Mouse (Mus musculus): ENCODE results near the gene Fopnl.

The Fopnl gene

DNA sequence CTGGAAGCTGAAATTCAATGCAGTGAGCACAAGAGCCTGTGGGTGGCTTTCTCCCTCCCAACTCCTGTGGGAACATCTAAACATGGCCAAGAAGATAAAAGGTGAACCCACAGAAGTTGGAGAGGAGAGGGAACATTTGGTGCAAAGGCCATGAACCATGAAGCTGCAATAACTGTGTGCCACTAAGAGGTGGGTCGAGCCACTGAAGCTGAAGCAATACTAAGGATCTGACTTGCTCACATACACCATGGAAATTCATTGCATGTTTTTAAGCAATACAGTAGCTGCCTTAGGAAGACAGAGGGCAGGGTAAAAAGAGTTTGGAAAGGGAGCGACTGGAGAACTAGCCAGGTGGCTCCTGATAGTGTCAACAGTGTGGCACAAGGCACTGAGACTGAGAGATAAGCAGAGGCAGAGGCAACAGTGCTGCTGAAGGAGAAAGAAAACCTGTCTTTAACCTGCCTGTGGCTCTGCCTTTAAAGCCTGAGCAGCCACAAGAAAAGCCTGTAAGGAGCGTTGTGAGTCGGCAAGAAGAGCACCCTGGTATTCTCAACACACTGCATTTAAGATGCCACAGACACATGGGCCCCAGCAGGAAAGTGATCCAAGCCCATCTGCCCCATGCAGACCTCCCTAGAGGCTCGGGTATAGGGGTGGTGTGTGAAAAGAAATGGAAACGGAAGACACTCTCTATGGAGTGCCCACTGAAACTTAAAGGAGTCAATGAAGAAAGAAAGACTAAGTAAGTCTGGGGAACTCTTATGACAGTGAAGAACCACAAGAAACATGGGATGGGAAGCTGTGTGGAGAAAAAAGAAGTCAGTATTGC, 8.7 kb downstream of the Fopnl start:
- DNase-seq (ENCODE audit: extremely low read depth, low read depth, low spot score) = peak; percentile 11

DNA sequence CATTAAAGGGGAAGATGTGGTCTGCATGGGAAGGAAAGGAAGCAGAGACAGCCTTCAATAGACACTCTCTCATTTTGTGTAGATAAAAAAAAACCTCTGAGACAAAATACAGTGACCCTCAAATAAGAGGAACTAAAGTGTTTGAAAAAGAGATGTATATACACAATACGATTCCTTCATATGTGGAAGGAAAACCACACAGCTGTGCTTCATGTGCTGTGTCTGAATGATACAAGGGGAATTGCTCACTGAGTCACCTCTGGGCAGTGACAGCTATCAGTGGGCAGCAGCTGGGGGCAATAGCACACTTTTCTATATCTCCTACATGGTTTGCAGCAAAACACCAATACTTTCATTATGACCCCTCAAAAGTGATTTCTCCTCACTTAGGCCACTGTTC, 9.8 kb downstream of the Fopnl start:
- DNase-seq (ENCODE audit: extremely low read depth, low read depth, low spot score) = no peak

DNA sequence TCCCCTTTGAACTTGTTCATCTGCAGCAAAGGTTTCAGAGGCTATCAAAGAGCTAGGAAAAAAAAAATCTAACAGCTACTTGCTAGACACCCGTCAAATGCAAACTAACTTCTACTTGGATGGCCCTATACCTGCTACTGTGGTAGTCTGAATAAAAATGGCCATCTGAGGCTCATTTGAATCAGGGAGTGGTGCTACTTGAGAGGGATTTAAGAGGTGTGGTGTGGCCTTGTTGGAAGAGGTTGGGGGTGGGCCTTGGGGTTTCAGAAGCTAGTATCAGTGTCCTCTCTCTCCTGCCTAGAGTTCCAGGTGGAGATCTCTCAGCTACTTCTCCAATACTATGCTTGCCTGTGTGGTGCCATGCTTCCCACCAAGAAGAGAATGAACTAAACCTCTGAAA, 10.8 kb downstream of the Fopnl start:
- no peak for DNase-seq (ENCODE audit: extremely low read depth, low read depth, low spot score)

DNA sequence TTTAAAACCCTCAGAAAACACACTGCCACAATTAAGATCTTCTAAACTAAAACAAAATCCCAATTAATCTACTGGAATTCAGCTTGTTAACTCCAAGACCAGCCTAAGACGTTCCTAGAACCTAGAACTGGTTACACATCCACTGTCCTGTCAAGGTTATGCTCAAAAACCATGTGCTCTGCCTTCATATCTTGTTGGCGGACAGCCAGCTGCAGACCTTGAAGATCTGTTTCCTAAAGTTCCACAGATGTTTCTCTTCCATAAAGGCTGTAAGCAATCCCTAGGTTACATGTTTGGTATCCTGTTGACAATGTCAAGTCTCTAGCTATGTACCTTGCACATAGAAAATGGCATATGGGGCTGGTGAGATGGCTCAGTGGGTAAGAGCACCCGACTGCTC, 12.4 kb downstream of the Fopnl start:
- no peak for DNase-seq (ENCODE audit: extremely low read depth, low read depth, low spot score)

DNA sequence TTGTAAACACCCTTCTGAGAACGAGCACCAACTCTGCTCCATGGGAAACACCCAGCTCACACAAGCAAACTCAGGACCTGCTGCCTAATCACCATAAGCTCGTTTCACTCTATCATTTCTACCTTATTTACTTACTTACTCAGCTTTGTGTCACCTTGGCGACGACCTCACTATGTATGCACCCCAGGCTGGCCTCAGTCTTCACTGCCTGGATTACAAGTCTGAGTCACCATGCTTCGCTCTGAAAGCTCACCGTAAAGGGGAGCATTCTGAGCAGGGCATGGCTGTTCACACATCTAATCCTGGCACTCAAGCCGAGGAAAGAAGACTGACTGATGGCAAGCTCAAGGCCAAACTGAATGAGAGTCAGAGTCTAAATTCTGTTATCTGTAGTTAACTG, 13.5 kb downstream of the Fopnl start:
- DNase-seq (ENCODE audit: extremely low read depth, low read depth, low spot score) = no peak

DNA sequence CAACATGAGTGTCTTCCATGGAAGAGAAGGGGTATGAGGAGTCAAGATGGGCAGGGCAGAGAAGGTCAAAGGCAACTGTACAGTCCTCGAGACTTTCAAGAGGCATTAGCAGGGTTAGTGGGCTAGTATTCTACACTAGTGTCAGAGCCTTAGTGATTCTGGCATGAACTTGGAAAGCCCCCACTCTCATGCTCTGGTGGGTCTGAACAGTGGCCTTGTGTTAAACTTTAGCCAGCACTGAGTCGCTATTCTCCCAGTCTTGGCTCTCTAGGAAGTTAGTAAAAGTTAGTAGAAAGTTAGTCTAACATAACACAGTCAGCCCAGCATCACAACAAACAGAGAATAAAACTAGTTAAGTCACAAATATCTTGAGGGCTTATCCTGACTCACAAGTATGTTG, 14.1 kb downstream of the Fopnl start:
- DNase-seq (ENCODE audit: extremely low read depth, low read depth, low spot score) = no peak

DNA sequence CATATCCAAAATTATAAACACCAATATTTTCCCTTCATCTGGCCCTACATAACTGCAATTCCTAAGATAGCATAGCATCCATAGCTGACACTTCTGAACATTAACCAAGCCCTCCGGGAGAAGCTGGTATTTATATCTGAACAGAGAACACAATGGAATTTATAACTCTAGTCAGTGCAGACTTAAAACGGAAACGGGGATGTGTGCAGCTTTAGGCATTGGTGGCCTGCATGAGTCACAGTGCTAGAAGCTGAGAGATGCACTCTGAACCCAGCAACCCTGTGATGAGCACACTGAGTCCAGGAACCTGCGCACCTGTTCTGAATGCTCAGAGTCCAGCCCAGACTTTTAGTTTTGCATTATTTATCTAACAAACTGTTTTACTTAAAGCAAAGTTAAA, 18.7 kb downstream of the Fopnl start:
- DNase-seq (ENCODE audit: extremely low read depth, low read depth, low spot score) = no peak

DNA sequence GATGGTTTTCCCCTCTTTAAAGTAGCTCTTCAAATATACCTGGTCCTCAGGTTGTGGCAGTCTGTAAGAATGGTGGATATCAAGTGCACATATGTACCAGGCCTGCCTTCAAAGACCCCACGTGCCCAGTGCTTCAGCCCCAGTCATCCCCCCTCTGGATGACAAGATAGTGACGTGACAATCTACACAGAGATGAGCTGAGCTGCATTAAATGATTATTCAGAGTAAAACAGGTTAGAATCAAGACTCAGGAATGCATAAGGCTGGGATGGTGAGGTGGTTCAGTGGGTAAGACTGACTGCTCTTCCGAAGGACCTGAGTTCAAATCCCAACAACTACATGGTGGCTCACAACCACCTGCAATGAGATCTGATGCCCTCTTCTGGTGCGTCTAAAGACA, 19.5 kb downstream of the Fopnl start:
- DNase-seq (ENCODE audit: extremely low read depth, low read depth, low spot score) = no peak

DNA sequence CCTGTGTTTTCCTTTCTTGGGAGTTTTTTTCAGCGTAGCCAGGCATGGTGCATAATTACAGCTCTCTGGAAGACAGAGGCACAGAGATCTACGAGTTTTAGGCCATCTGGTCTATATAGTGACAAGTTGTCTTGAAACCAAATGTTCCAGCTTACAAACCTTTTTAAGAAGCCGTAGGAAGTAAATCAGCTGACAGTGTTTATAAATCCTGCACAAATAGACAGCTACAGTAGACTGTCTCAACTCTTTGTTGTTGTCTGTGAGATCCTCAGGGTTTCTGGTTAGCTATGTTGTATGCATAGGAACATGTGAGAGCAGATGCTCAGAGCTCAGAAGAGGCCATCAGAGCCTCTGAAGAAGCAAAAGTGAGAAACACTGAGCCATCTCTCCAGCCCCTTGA, 20.1 kb downstream of the Fopnl start:
- DNase-seq (ENCODE audit: extremely low read depth, low read depth, low spot score) = no peak

DNA sequence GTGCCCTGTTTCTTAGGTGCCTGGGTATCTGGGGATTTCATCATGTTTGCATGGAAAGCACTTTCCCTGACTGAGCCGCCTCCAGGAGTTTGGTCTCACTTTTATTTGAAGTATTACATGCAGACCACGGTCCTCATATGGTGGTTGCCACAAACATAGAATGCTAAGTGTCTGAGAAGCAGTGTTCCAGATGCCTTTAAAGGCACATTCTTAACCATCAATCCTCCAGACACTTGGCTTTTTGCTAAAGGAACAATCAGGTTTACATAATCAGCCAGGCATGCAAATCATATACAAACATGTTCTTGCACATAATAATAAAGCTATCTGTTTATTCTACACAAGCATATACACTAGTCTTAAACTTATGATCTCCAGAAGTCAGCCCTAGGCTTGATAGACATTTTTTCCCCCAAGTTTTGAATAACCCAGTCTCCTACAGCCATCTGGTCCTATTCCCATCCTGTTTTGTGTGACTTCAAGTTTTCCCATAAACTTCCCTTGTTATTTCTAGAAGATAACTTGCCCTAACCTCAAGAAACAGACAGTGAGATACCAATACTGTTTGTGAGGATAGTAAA, 20.6 kb downstream of the Fopnl start:
- DNase-seq (ENCODE audit: extremely low read depth, low read depth, low spot score) = no peak

DNA sequence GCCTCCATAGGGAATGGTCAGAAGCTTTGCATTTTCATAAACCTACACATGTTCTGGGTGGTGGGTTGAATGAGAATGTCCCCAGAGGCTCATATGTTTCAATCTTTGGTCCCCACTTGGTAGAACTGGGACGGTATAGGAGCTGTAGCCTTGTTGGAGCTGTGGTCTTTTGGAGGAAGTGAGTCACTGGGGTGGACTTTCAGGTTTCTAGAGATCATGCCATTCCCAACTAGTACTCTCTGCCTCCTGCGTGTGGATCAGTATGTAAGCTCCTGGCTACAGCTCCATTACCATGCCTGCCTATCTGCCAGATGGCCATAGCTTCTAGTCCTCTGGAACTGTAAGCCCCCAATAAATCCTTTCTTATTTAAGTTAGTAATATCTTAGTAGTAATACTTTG, 21.9 kb downstream of the Fopnl start:
- no peak for DNase-seq (ENCODE audit: extremely low read depth, low read depth, low spot score)

DNA sequence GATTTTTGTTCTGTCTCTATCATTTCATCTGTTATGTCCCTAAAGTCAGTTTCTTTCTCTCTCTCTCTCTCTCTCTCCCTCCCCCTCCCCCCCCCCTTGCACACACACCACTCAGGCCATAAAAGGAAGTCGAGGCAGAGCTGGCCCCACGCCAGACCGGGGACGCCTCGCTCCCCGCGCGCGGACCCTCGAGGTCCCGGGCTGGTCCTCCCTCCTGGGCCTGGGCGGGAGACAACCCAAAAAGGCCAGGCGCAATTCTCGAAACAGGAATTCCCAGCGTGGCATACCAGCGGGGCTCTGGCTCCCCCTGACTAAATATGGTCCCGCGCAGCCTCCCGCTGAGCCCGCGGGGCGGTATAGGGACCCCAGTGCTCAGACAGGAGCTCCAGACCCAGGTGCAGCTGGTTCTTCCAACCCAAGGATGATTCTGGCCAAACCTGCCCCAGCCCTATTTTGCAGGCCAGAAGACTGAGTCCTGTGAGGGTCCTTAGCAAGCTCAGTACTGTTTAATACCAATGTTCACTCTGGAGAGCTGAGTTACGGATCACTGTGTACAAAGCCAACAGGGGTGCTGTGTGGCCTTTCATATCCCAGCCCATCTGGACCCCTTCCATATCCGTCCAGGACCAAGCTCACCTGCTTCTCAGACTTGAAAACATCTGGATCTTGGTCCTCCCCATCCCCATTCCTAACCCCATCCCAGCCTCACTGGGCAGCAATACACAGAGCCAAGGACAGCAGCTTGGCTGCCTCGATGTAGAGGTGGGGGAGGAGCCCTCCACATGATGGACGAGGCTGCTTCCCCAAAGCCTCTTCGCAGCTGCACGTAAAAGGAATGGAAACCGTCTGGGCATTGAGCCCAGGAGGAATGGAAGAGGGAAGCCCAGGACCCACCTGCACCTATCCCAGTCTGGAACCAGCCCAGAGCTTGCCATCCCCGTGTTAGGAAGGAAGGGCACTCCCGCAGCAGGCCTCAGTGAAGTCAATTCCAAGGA, 24.7 kb downstream of the Fopnl start:
- no peak for DNase-seq (ENCODE audit: extremely low read depth, low read depth, low spot score)

DNA sequence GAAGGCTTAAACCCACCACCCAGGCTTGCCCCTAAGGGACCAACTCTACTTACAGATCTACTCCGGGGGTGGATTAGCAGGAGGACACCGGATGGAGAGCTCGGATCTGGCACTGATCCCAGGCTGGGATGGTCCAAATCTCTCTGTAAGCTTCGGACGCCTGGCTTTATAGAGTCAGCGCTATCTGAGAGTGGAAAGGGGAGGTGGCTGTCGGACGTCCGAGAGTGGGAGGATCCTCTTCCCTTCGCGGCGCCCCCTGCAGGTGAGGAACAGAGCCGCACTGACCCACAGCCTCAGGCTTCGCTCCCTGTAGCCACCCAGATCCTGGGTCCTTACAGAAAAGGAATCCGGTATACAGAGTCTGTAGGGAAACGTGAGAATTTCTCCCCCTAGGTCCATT, 26.0 kb downstream of the Fopnl start, which contains the start of gene Myh11:
Myh11 (minus strand) TSS at position 150 of the 400 bp plus-strand sequence.
- DNase-seq (ENCODE audit: extremely low read depth, low read depth, low spot score) = no peak

DNA sequence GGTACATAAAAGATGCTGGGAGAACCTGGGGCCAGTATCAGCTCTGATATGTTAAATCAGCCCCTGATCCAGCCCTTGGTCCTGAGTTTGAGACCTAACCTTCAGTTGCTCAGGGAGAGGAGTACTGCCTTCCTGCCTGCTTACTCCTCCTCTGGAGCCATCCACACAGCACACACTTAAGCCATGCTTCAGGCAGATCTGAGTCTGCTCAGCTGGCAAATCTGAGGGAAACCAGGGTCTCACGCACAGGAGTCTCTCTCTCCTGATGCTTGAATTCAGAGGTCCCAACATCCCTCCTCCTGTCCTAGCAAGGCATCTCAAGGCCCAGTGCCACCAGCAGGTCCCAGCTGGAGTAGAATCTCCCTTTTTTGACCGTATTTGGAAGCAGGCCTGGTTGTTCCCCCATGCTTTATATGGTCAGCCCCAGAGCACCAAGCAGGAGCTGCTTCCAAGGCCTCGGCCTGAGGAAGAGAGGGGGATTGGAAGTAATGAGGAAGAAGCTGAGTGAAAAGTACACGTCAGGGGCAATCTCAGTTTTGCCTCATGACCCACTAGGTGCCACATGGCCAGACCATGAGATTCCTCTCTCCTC, 44.7 kb downstream of the Fopnl start:
- DNase-seq (ENCODE audit: extremely low read depth, low read depth, low spot score) = no peak

DNA sequence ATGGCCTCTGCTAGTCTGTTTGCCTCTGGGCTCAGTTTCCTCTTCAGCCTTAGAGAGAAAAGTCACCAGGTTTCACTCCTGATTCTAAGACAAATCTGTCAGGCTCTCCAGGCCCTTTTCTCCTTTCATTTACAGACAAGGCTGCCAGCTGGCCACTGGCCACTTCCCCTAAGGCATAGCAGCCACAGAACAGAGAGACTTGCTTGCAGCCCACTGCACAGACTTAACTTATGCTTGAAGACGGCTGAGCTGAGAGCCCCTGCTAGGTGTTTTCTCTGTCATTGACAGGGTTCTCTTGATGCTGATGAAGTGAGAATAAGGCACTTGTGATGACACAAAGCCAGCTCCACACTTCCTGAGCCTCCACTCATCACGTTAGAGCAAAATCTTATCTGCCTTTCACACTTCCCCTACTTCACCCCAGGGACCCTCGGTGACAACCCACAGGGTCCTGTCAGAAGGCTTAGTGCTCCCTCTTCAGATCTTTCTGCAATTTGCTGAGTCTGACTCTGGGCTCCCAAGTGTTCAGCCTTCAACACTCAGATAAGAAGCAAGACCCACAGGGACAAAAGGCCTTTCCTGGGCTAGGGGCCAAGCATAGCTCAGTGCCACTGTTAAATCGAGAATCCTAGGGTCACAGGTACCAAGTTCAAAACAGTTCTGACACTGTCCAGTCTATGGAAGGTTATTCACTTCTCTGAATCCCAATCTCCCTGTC, 51.8 kb downstream of the Fopnl start:
- DNase-seq (ENCODE audit: extremely low read depth, low read depth, low spot score) = no peak

DNA sequence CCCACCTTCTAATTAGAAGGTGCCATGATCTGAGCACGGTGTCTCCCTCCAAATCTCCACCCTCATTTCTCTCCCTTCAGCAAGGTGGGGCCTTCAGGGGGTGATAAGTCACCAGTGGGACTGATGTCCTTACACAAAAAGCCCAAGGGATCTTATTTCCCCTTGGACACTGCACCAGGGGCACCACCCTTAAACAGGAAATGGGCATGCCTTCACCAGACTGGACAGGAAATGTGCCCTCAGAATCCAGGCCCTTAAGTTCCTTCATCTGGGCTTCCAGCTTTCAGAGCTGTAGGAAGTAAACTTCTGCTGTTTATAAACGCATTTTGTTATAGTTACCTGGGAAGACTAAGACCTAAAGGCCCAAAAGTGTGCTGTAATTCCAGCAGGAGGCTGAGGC, 52.7 kb downstream of the Fopnl start:
- DNase-seq (ENCODE audit: extremely low read depth, low read depth, low spot score) = no peak

DNA sequence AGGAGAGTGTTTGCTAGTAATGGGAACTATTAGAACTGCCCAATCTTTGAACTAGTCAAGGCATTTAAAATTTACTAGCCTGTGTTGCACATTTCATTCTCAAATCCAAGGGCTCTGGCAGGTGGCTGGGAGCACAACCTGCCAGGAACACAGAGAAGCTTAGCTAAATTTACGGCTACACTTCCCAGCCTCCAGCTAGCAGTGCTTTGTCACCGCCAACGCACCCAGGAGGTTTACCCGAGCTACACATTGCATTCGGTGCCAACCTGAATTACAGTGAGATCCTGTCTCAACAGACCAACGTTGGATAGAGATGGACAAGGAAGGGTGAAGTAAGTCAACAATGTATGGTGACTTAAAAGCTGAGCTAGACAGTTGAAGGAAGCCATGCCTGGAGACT, 54.0 kb downstream of the Fopnl start:
- peak; percentile 78 for DNase-seq (ENCODE audit: extremely low read depth, low read depth, low spot score)

DNA sequence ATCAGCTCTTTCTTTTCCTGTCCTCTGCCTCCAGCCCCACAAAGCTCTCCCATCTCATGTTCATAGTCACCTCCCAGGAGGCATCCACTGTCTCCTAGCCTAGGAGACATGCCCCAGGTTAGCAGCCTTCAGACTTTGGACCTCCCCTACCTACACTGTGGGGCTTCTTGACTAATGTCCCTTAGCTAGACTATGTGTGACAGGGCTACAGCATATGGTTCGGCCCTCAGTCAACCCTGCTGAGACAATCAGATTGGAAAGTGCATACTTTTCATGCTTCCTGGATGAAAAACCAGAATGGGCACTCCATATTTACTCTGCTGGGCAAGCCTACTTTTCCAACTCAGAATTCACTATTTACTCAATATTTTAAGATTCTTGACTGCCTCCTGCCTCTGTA, 54.8 kb downstream of the Fopnl start:
- DNase-seq (ENCODE audit: extremely low read depth, low read depth, low spot score) = no peak

DNA sequence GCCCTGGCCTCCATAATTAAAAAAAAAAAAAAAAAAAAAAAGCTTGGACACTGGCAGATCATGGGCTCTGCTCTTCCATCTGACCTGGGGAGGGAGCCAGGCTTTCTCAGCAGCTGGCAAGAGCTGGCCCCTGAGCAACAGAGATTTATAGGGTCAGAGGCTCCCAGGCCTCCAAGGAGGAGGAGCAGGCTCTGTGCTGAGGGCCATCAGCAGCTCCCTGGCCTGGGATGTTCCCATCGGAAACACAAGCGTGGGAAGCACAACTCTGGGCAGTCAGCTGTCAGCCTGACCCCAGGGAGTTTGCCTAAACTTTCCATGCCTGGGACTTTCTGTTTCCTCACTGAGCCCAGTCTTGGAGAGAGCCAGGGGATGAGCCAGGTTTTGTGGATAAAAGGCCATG, 58.3 kb downstream of the Fopnl start:
- no peak for DNase-seq (ENCODE audit: extremely low read depth, low read depth, low spot score)

DNA sequence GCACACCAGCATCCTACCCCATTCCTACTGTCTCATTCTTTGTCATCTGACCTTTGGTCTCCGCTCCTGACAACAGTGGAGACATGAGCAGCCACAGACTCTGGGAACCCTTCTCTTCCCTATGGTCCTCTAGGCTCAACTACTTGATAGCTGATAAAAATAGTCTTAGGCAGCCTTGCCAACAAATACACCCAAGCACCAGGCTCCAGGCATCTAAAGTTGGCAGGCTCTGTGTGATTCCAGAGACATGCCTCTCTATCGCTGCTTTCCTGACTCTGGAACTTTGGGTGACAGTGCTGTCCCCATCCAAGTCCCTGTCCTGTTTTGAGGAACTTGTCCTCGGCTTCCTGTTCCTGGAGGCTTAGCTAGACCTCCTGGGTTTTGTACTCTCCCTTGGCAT, 63.6 kb downstream of the Fopnl start:
- DNase-seq (ENCODE audit: extremely low read depth, low read depth, low spot score) = no peak

DNA sequence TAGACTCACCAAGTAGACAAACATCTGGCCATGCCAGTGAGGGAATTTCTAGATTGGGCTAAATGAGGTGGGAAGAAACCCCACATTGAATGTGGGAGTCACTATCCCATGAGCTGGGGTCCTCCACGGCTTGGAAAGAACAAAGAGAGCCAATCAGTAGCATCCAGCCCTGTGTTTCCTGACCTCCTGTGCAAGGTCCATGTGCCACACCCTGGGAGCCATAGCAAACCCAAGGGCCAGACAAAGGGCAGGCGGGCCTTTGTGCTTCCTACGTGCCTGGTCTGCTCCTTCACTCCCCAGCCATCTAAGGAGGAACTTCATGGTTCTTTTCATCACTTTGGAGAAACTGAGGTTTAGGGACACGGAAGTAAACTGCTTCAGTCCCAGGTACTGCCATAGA, 64.3 kb downstream of the Fopnl start:
- no peak for DNase-seq (ENCODE audit: extremely low read depth, low read depth, low spot score)
